Mouse (Mus musculus): ENCODE data around the gene Sorcs2.

Sorcs2 gene

DNA sequence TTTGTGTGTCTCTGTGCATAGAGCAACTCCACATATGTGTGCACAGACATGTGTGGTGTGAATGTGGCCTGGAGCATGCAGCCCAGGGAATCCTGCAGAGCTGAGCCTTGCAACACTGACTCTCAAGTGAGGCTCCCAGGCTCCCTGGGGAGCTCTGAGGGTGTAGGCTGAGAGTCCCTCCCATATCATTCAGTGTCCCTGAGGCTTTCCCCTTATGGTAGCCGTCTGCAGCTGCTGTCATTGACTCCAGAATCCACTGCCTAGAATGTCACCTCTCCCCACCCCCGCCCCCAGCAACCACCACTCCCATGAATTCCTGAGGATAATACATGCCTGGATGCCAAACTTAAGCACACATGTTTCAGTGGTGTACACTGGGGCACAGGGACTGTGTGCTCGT is 269.4 kb downstream of the Sorcs2 start:
- no peak for DNase-seq (ENCODE audit: low read depth)

DNA sequence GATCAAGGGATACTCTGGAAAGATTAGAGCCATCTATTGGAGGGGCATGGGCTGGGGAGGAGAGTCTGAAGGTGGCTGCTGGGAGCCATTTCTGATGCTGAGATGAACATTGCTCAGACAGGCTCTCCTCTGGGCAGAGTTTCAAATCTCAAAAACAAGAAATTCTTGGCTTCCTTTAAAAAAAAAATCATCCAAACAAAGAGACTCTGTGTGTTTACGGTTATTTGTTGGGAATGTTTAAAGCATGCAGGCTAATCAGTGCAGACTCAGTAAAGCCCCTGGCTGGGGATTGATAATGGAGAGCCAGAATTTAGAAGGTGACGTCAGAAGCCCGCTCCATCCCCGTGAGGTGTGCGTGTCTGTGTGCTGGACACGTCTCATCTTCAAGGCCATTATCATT is 272.9 kb downstream of the Sorcs2 start:
- no peak for DNase-seq (ENCODE audit: low read depth)

DNA sequence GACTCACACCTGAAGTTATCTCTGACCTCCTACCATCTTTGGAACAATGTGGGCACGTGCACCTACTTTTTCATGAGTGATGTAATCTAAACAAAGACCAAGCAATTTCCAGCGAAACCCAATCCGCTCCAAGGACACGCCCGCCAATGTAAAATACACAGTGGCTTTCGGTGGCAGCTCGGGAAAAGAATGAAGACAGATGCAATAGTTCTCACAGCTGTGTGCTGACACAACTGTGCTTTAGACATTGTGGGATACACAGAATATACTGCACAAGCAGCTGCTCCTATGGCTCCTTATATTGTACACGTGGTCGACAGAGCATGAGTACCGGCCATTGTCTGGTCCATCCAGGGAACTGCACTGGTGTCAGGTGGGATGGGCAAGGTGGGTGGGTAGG is 275.0 kb downstream of the Sorcs2 start:
- no peak for DNase-seq (ENCODE audit: low read depth)

DNA sequence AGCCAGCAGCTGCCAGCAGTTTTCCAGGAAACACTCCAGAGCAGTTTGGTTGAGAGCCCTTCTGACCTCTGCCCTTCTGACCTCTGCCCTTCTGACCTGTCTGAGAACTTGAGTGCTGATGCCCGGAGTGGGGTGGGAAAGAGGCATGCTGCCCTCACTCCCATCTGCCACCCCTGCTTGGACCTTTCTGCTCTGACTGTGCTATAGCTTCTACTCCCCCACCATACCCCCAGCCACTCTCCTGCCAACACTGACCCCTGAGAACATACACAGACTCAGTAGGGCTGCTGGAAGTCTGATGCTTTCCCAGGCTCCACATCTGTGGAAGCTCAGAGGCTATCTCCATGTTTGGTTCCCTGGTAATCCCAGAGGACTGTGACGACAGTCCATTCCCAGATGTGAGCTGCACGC is 277.0 kb downstream of the Sorcs2 start:
- DNase-seq (ENCODE audit: low read depth) = no peak

DNA sequence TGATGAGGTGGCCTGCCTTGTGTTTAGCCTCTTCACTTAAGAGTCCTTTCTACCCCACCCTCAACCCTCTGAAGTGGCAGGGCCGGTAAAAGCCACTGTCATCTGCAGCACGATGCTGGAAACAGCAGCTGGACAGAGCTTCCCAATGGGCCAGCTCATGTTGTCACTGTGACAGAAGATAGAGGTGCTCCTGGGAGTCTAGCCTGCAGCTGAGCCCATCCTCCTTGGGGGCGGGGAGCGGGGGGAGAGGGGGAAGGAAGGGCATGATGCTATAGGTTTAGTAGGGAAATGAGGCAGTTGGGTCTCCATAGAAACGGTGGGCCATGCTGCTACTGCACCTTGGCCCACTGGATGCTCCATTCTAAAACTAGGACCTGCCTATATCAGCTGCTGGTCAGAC is 279.9 kb downstream of the Sorcs2 start:
- DNase-seq (ENCODE audit: low read depth) = no peak

DNA sequence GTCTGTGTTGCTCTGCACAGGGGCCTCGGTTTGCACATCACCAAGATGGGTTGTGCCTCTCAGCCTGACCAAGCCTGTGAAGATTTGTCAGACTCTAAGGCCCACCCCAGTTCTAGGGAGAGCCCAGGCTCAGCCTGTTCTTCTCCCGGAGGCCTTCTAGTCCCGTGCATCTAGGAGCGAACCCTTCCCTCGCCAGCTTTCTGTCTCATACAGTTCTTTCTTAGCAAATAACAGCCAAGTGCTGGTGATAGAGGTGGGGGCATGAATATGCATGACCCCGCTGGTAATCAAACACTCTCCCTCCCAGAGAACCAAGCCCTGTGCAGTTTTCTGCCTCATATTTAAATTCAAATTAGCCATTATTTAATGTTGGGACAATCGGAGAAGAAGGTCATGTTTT is 282.4 kb downstream of the Sorcs2 start:
- DNase-seq (ENCODE audit: low read depth) = no peak

- no peak for DNase-seq (ENCODE audit: low read depth)
Observed at GRCm38 (mm10) chr5:36113696-36114095, 284.2 kb downstream of the Sorcs2 start.

DNA sequence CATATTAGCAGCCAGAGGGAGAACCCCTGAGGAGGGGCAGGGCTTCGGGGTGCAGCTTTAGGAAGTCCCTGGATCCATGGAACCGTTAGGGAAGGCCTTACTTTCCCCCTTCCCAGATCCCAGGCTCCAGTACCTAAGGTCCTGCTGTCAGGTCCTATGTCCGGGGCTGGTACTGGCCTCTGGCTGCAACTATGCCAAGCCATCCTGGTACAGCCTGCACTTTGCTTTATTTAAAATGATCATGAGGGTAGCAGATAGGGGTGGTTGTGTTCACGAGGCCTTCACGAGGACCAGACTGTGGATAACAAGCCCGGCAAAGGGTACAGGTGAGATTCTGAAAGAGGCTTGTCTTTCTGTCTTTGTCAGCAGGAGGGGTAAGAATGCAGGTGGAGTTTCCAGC is 285.2 kb downstream of the Sorcs2 start:
- no peak for DNase-seq (ENCODE audit: low read depth)

GRCm38 (mm10) chr5:36111516-36111915 is 286.4 kb downstream of the Sorcs2 start:
- DNase-seq (ENCODE audit: low read depth) = no peak

- no peak for DNase-seq (ENCODE audit: low read depth)
Observed at GRCm38 (mm10) chr5:36108339-36108887, 289.5 kb downstream of the Sorcs2 start.

GRCm38 (mm10) chr5:36103483-36103882 is 294.5 kb downstream of the Sorcs2 start:
- no peak for DNase-seq (ENCODE audit: low read depth)

DNA sequence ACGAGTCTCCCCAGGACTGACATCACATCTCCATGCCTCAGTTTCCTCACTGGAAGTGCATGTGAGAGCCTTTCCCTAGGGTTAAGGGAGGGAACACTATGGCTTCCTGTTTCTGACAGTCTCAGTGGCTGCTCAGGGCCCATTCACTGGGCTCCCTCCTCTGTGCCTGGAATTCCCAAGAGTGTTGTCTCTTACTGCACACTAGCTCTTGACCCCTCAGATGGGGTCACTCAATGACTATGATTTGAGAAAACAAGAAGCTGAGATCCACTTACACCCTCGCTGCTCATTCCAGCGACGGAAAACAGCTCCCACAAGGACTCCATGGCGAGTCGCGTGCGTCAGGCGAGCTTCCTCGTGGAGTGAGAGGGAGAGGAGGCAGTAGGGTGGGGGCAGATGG is 296.8 kb downstream of the Sorcs2 start:
- no peak for DNase-seq (ENCODE audit: low read depth)

DNA sequence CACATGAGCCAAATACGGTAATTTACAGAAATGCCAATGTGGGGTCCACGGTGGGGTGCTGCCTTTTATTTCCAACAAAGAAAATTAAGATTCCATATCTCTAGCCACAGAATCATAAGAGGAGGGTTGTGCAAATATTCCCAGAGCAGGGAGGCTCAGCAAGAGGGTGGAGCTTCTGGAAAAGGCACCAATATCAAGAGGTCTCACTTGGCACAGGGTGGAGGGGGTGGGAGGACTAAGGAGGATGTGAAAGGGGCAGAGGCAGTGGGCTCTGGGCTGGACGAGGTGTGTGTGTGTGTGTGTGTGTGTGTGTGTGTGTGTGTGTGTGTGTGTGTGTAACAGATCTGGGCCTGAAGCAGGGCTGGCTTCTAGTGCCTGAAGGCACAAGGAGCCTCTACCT is 297.5 kb downstream of the Sorcs2 start:
- DNase-seq (ENCODE audit: low read depth) = no peak

DNA sequence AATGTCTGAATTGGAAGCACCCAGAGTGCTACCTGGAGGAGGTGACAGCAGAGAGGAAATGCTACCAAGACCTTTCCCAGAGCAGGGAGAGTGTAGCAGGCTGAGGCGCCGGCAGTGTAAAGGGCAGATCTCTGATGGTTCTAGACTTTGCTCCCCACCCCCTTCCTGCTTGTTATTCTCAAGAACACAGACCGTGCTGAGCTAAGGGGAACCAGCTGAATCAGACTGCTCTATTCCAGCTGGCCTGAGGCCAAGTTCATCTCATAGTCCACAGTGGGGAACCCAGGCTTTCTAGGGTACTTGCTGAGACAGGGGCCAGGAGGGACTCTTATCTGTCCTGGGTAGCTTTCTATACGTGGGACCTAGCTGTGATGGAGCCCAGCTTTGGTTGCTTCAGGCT is 298.3 kb downstream of the Sorcs2 start:
- DNase-seq (ENCODE audit: low read depth) = peak; percentile 46

- DNase-seq (ENCODE audit: low read depth) = no peak
Observed at GRCm38 (mm10) chr5:36096046-36096445, 301.9 kb downstream of the Sorcs2 start.

DNA sequence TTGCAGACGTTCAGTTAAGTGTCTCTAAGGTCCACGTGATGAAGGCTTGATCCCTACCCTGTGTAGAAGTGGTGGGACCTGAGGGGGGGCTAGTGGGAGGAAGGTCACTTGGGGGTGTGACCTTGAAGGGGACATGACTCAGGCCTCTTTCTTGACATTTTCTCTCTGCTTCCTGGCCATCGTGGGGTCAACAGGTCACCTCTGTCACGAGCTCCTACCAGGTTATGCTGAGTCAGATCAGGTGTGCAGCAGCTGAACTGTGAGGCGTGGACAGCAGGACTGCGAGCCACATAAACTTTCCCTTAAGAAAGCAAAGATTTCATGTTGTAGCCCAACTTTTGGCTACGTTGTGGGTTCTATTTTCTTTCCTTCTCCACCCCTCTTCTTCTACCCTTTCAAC is 307.9 kb downstream of the Sorcs2 start:
- DNase-seq (ENCODE audit: low read depth) = no peak

- DNase-seq (ENCODE audit: low read depth) = peak; percentile 75
Observed at GRCm38 (mm10) chr5:36089243-36089642, 308.7 kb downstream of the Sorcs2 start.

GRCm38 (mm10) chr5:36086931-36087330 is 311.0 kb downstream of the Sorcs2 start:
- DNase-seq (ENCODE audit: low read depth) = no peak

GRCm38 (mm10) chr5:36085621-36086020 is 312.3 kb downstream of the Sorcs2 start:
- no peak for DNase-seq (ENCODE audit: low read depth)

- DNase-seq (ENCODE audit: low read depth) = no peak
Observed at GRCm38 (mm10) chr5:36083869-36084565, 313.9 kb downstream of the Sorcs2 start.

GRCm38 (mm10) chr5:36081021-36081420 is 316.9 kb downstream of the Sorcs2 start:
- no peak for DNase-seq (ENCODE audit: low read depth)

GRCm38 (mm10) chr5:36075172-36076074 is 322.5 kb downstream of the Sorcs2 start:
- DNase-seq (ENCODE audit: low read depth) = no peak

Measured in naive thymus-derived CD4-positive, alpha-beta T cell, adult 2 months (primary cell).